Comparison of ENCODE assay signal across 13 mouse cellular contexts in the genomic region with DNA sequence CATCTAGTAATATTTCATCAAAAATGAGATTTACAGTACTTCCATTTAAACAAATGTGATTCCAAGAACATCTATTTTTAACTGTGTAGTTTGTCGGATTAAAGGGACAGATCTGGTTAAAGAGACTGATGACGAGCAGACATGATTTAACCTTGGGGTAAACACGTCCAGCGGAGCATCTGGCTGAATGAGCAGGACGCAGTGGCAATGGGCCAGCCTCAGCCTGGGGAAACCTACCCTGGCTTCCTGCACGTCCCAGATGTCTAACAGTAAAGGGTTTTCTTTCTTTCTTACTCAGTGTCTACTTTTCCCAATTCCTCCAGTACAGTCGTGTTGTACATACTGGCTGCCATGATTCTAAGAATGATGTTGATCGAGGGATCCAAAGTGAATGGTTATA. TPM values are rescaled to one million over a fixed set of nuclear protein-coding genes. Genes with fewer than 3 reads are reported as not detected.
A peak's percentile ranks its signal among the peaks of the same experiment; 100 is the strongest.
DNase-seq lines count a peak whose midpoint lies in the region.
"Had no signal": no experiment of that assay in that cellular context is flagged by ENCODE, and none has a peak within 500 bp of the region (broad histone marks: within the 10 kb centered on the region; RNA-seq: fewer than 3 reads in every experiment).

No protein-coding gene starts in this region.

- peak; percentile 43 for DNase-seq in gastrocnemius, postnatal 14 days
- no peak for DNase-seq in gastrocnemius, adult 18-20 months (ENCODE audit: low spot score)
- peak; percentile 11 for DNase-seq in NIH3T3 (ENCODE audit: low read depth)
- peak; percentile 43 for DNase-seq in adrenal gland, adult 2 months
- peak; percentile 58 to 64 for DNase-seq in adrenal gland, postnatal 36 days
- DNase-seq in right cerebral cortex, postnatal 25 days, result no peak
- DNase-seq in layer of hippocampus, adult 11-12 months (ENCODE audit: low spot score), result no peak
- no peak for DNase-seq in natural killer cell, adult 2 months (ENCODE audit: low spot score in 2 of 2)
- DNase-seq: cerebellum, adult 2 months; embryo, embryonic 11 days had no signal

- intact Hi-C loops in gastrocnemius, postnatal 14 days (cut with DNase I; ENCODE audit: low total_unique reads), result no loop called here

RNA-seq across cellular contexts. Expression of a gene that starts 5.0 kb away (rescaled TPM):
- 10 to 100 TPM; 35.2 to 37.2 TPM for total RNA-seq in gastrocnemius, postnatal 14 days (2021)
- 10 to 100 TPM; 39.4 to 42.9 TPM for total RNA-seq in gastrocnemius, adult 18-20 months (2021)
- total RNA-seq in adrenal gland, adult 2 months (2021), result 10 to 100 TPM; 55.4 to 59.7 TPM
- 105 and 114 TPM in 2 replicates for polyA plus RNA-seq in adrenal gland, adult 2 months (2012; rRNA removed)
- total RNA-seq in adrenal gland, postnatal 36 days (2021), result 10 to 100 TPM; 64.2 to 67.7 TPM

RNA-seq across cellular contexts. Expression of a gene that starts 52.5 kb away (rescaled TPM):
- total RNA-seq in gastrocnemius, postnatal 14 days (2021), result not detected
- total RNA-seq in gastrocnemius, adult 18-20 months (2021), result not detected
- 1 to 10 TPM in 1 of 2 experiments, under 1 TPM in 1; 0.66 to 2.9 TPM for total RNA-seq in adrenal gland, adult 2 months (2021)
- 7.8 and 13.3 TPM in 2 replicates for polyA plus RNA-seq in adrenal gland, adult 2 months (2012; rRNA removed)
- 1 to 10 TPM in 1 of 2 experiments, under 1 TPM in 1; 0.40 to 2.9 TPM for total RNA-seq in adrenal gland, postnatal 36 days (2021)
- total RNA-seq: heart, postnatal 25 days had no signal
- polyA plus RNA-seq: CD4-positive, CD25-positive, alpha-beta regulatory T cell, adult 4 months; G1E had no signal

Comparison
In these comparisons a context has a peak if more than half of its experiments do, and no peak if none do; other contexts are left out.
1. DNase-seq: peak in gastrocnemius, postnatal 14 days (single experiment), NIH3T3 (single experiment), adrenal gland, adult 2 months (single experiment) and adrenal gland, postnatal 36 days (2 of 2); none in gastrocnemius, adult 18-20 months (single experiment), right cerebral cortex, postnatal 25 days (single experiment), layer of hippocampus, adult 11-12 months (single experiment) and natural killer cell, adult 2 months (0 of 2).